ENCODE assay signal across 24 mouse cellular contexts in genomic region chr4:139225115-139225514, GRCm38 (mm10). TPM values are rescaled to one million over a fixed set of nuclear protein-coding genes. Genes with fewer than 3 reads are reported as not detected.
DNase-seq lines count a peak whose midpoint lies in the region; ATAC-seq and TF ChIP-seq lines count a peak whose summit lies in the region.
"Had no signal": no experiment of that assay in that cellular context is flagged by ENCODE, and none has a peak within 500 bp of the region (broad histone marks: within the 10 kb centered on the region; RNA-seq: fewer than 3 reads in every experiment).

No protein-coding gene starts in this region.

- no peak for DNase-seq in heart, adult 2 months
- DNase-seq in heart, adult 9 months (ENCODE audit: low spot score in 2 of 2), result no peak
- DNase-seq in kidney, postnatal 0 days (ENCODE audit: low spot score), result no peak
- no peak for DNase-seq in kidney, adult 8-10 months
- peak; percentile 53 for DNase-seq in ES-CJ7 (ENCODE audit: low read depth, low spot score)
- DNase-seq in brain, adult 2 months (ENCODE audit: low read depth, low spot score), result peak; percentile 42
- DNase-seq in cerebellum, adult 2 months, result no peak
- DNase-seq: adrenal gland, postnatal 36 days; cerebellum, adult 8-10 months; cerebellum, postnatal 25 days; gastrocnemius, postnatal 25 days; heart, adult 11 months; heart, postnatal 14 days; liver, postnatal 0 days had no signal

- no peak for TF ChIP-seq POLR2A in heart, adult 2 months (IDR thresholded peaks at IDR 0.05; ENCODE audit: insufficient read depth, low read depth, low read length)
- TF ChIP-seq POLR2A in cerebellum, adult 2 months (IDR thresholded peaks at IDR 0.05; ENCODE audit: borderline replicate concordance, insufficient read depth, low read length), result no peak

- no peak overlapping the region for H3K4me2 ChIP-seq in kidney, postnatal 0 days (ENCODE audit: low read length)
- H3K4me2 ChIP-seq: heart, embryonic 13.5 days; hindbrain, embryonic 15.5 days; liver, embryonic 12.5 days; midbrain, embryonic 13.5 days; neural tube, embryonic 13.5 days had no signal

- H3K79me2 ChIP-seq in heart, adult 2 months (replicated peaks; ENCODE audit: control insufficient read depth, insufficient read depth, low read length), result peaks cover 19% of the 10 kb centered on the region

- 55% methylated on average over 5 of the region's 5 CpGs for WGBS in heart, adult 2 months
- 53% methylated on average over 5 of the region's 5 CpGs for WGBS in kidney, postnatal 0 days
- WGBS in cerebellum, adult 2 months, result 65% methylated on average over 5 of the region's 5 CpGs

- peak; percentile 7; the same call in 1 of the 2 replicates for TF ChIP-seq CTCF in heart, adult 2 months (IDR thresholded peaks at IDR 0.05)
- peak; percentile 23; the same call in 1 of the 2 replicates for TF ChIP-seq CTCF in kidney, postnatal 0 days (IDR thresholded peaks at IDR 0.05; ENCODE audit: low read depth)
- TF ChIP-seq CTCF in cerebellum, adult 2 months (IDR thresholded peaks at IDR 0.05; ENCODE audit: borderline replicate concordance, insufficient read depth, low read depth, low read length), result no peak; the same call in 1 of the 2 replicates

- intact Hi-C loops in heart, adult 2 months (cut with DNase I), result no loop called here

- no peak overlapping the region for H3K27ac ChIP-seq in heart, adult 2 months
- no peak overlapping the region; the same call in 1 of the 2 replicates for H3K27ac ChIP-seq in kidney, postnatal 0 days
- H3K27ac ChIP-seq in cerebellum, adult 2 months (ENCODE audit: insufficient read depth, low read length), result no peak overlapping the region
- H3K27ac ChIP-seq: heart, embryonic 13.5 days; hindbrain, embryonic 10.5 days; hindbrain, embryonic 15.5 days; liver, embryonic 12.5 days; macrophage; midbrain, embryonic 13.5 days; neural tube, embryonic 13.5 days had no signal

- no peaks in the 10 kb centered on the region for H3K27me3 ChIP-seq in heart, adult 2 months (ENCODE audit: control insufficient read depth, insufficient read depth, low read length)
- H3K27me3 ChIP-seq in kidney, postnatal 0 days (ENCODE audit: insufficient read depth, low read length), result no peaks in the 10 kb centered on the region
- no peaks in the 10 kb centered on the region for H3K27me3 ChIP-seq in cerebellum, adult 2 months (ENCODE audit: control insufficient read depth, insufficient read depth, low read length)
- H3K27me3 ChIP-seq: heart, embryonic 13.5 days; hindbrain, embryonic 15.5 days; liver, embryonic 12.5 days; midbrain, embryonic 13.5 days; neural tube, embryonic 13.5 days had no signal

- H3K36me3 ChIP-seq in heart, adult 2 months (ENCODE audit: control insufficient read depth, insufficient read depth, low read length), result peaks cover 11% of the 10 kb centered on the region
- H3K36me3 ChIP-seq in kidney, postnatal 0 days (ENCODE audit: insufficient read depth, low read length), result 0 out of 2 replicates have a peak, but pooled peaks cover 5% of the 10 kb centered on the region
- H3K36me3 ChIP-seq: hindbrain, embryonic 15.5 days had no signal

- H3K4me1 ChIP-seq in heart, adult 2 months (ENCODE audit: control insufficient read depth, insufficient read depth, low read length), result peaks cover 49% of the 10 kb centered on the region
- peaks cover 21% of the 10 kb centered on the region; the same call in 1 of the 2 replicates for H3K4me1 ChIP-seq in kidney, postnatal 0 days (replicated peaks; ENCODE audit: insufficient read depth, low read length)
- peaks cover 5% of the 10 kb centered on the region for H3K4me1 ChIP-seq in cerebellum, adult 2 months (ENCODE audit: control insufficient read depth, insufficient read depth, low read length)

- H3K9me3 ChIP-seq in kidney, postnatal 0 days (replicated peaks; ENCODE audit: low read length), result no peaks in the 10 kb centered on the region
- H3K9me3 ChIP-seq: heart, embryonic 13.5 days; hindbrain, embryonic 10.5 days; hindbrain, embryonic 15.5 days; liver, embryonic 12.5 days; midbrain, embryonic 13.5 days; neural tube, embryonic 13.5 days had no signal

- no peak overlapping the region for H3K9ac ChIP-seq in heart, adult 2 months (ENCODE audit: low read depth, low read length)
- H3K9ac ChIP-seq in kidney, postnatal 0 days (ENCODE audit: low read depth, low read length), result no peak overlapping the region
- H3K9ac ChIP-seq: hindbrain, embryonic 15.5 days; liver, embryonic 12.5 days; liver, postnatal 0 days; midbrain, embryonic 13.5 days; neural tube, embryonic 13.5 days had no signal

- ATAC-seq in kidney, postnatal 0 days (replicated peaks; ENCODE audit: low FRiP score, low read depth), result no peak
- ATAC-seq: activated CD4-positive, CD25-positive, alpha-beta regulatory T cell, adult 4 months; CD4-positive, CD25-positive, alpha-beta regulatory T cell, adult 4 months; forebrain, embryonic 16.5 days; liver, embryonic 12.5 days; liver, postnatal 0 days; midbrain, embryonic 13.5 days had no signal

- no peak for TF ChIP-seq EP300 in heart, adult 2 months (IDR thresholded peaks at IDR 0.05; ENCODE audit: insufficient read depth, low read depth, low read length)

- no peak overlapping the region for H3K4me3 ChIP-seq in heart, adult 2 months
- no peak overlapping the region for H3K4me3 ChIP-seq in kidney, postnatal 0 days (replicated peaks; ENCODE audit: low read depth, low read length)
- no peak overlapping the region for H3K4me3 ChIP-seq in cerebellum, adult 2 months (replicated peaks; ENCODE audit: insufficient read depth, low read depth, low read length)
- H3K4me3 ChIP-seq: heart, embryonic 13.5 days; hindbrain, embryonic 10.5 days; hindbrain, embryonic 15.5 days; liver, embryonic 12.5 days; midbrain, embryonic 13.5 days; neural tube, embryonic 13.5 days had no signal

RNA-seq across cellular contexts. Expression of gene Capzb, which starts 32.4 kb away (rescaled TPM):
- 100 to 1,000 TPM; 342 to 392 TPM for total RNA-seq in heart, adult 2 months (2021)
- 160 and 191 TPM in 2 replicates for polyA plus RNA-seq in heart, adult 2 months (2012; rRNA removed)
- 304 and 348 TPM in 2 replicates for polyA plus RNA-seq in kidney, postnatal 0 days (2015; fragmentation: Nextera tagmentation; extraction: Ambion mirVana)
- 199 and 220 TPM in 2 replicates for polyA plus RNA-seq in cerebellum, adult 2 months (2012; rRNA removed)

Comparison
In these comparisons a context has a peak if more than half of its experiments do, and no peak if none do; other contexts are left out.
1. DNase-seq: peak in ES-CJ7 (single experiment) and brain, adult 2 months (single experiment); none in heart, adult 2 months (0 of 2), heart, adult 9 months (0 of 2), kidney, postnatal 0 days (single experiment), kidney, adult 8-10 months (0 of 2) and cerebellum, adult 2 months (0 of 2).